Mouse (Mus musculus) effector memory CD4-positive, alpha-beta T cell, adult 7 months (primary cell): ENCODE measurements around the gene Pak2. TPM values are rescaled to one million over a fixed set of nuclear protein-coding genes. Genes with fewer than 3 reads are reported as not detected.

Experiments
- polyA plus RNA-seq: library from polyadenylated mRNA; unstranded; fragments of 100-300 nt; shearing (Covaris generic); gene quantifications from one replicate; pipeline ENCODE4 v1.2.1, GENCODE M21; 2017

Pak2 gene
- polyA plus RNA-seq: 116 TPM

DNA sequence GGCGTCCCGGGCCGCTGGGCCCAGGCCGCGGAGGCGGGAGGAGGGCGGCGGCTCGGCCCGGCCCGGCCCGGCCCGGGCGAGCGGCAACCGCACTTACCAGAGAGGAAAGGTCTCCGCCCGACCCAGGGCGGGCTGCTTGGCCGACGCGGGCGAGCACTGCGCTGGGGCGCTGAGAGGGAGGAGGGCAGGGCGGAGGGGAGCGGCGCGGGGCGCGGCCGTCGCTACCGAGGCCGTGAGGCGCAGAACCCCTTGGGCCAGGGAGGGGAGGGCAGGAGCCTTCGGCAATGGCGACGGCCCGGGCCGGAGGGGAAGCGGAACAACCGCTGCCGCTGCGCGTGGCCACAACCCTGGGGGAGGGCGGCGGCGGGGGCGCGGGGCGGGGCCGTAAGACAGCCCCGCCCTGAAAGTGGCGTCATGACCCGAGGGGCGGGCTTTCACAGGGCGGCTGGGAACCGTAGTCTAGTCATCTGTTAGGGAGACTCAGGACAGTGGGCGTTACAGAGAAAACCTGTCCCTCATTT, at the start of gene Pak2:
Gene Pak2 (minus strand): TSS at position 352 of the 521 bp plus-strand sequence.

DNA sequence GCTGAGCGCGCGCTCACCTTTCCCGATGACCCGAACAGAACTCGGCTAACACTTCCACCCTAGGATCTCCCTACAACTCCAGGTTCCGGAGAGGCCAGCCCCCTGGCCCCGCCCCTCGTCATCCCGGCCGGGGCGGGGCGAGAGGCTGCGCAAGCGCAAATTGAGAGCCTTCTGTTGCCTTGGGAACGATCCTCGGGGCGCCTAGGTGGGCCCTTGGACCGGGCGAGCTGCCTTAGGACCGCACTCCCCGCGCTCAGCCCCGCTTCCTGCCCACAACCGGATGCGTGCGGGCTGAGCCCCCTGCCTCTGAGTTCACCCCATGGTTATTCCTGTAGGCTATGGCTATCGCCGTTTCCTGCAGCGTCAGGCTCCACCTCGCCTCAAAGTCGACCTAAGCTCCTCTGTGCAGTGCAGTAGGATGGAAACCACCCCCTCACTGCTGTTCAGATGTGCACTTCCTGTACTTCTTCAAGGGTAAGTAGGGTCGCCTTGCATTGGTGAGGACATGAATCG, 20.6 kb upstream of the Pak2 start, which contains the start of the genes Pigx and Cep19:
Gene Pigx (minus strand): TSS at position 103 of the 513 bp plus-strand sequence.
Gene Cep19 (plus strand): TSS at position 163 of the 513 bp plus-strand sequence.

DNA sequence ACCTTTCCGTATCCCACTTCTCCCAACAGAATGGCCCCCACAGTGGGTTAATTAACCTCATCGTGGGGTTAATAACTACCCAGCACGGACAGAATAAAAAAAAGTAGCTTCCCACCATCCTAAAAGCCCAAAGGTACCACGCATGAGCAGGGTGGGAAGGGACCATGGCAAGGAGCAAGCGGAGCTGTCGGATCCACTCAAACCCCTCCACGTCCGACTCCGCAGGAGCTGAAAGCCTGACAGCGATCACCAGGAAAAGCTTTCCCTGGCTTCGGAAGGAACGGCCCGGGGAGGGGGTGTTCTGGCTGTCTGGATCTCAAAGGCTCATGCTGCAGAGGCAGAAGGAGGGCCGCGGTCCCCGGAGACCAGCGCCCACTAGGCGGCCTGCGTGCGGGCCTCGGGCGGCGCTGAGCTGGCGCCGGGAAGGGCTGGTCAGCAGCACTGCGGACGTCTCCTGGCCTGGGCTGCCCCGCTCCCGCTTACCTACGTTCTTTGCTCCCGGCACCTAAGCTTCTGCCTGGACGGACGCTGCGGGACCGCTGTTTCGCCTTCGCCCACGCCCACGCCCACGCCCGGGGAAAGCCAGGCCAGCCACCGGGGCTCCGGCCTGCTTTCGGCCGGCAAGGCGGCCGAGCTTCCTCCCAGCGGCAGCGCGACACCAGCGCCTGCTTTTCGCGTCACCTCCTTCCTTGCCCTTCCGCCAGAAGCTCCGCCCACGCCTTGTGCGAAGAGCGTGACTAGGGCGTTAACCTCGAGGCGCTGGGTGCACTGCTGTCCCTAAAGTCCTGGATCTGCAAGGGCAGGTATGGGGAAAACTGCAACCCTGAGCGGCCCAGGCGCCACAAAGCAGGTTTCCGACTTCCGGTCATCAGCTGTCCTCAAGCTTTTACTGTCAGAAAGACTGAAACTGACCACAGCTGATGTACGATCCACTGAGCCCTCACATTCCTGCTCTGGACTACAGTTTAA, 76.3 kb downstream of the Pak2 start, which contains the start of gene Senp5:
Gene Senp5 (minus strand): TSS at position 779 of the 969 bp plus-strand sequence.

Other genes with a start within 250 kb of the Pak2 start
- gene Meltf, start 200.5 kb downstream of the Pak2 start, polyA plus RNA-seq: 0.12 TPM
- gene Pigz, start 145.5 kb downstream of the Pak2 start, polyA plus RNA-seq: not detected
- 16.4 TPM for gene 0610012G03Rik, start 130.8 kb downstream of the Pak2 start, polyA plus RNA-seq
- 16.5 TPM for gene Ncbp2, start 130.8 kb downstream of the Pak2 start, polyA plus RNA-seq
- 18.0 TPM for gene Senp5, start 76.1 kb downstream of the Pak2 start, polyA plus RNA-seq
- 72.8 TPM for gene Pigx, start 20.4 kb upstream of the Pak2 start, polyA plus RNA-seq
- gene Cep19, start 20.5 kb upstream of the Pak2 start, polyA plus RNA-seq: 7.4 TPM
- 46.6 TPM for gene Nrros, start 86.3 kb upstream of the Pak2 start, polyA plus RNA-seq
- not detected for gene Bex6, start 100.5 kb upstream of the Pak2 start, polyA plus RNA-seq
- gene Fbxo45, start 167.8 kb upstream of the Pak2 start, polyA plus RNA-seq: 14.2 TPM
- gene Wdr53, start 167.9 kb upstream of the Pak2 start, polyA plus RNA-seq: 11.0 TPM
- gene Smco1, start 192.1 kb upstream of the Pak2 start, polyA plus RNA-seq: 0.27 TPM
- gene Rnf168, start 198.1 kb upstream of the Pak2 start, polyA plus RNA-seq: 20.4 TPM